In the genomic region with DNA sequence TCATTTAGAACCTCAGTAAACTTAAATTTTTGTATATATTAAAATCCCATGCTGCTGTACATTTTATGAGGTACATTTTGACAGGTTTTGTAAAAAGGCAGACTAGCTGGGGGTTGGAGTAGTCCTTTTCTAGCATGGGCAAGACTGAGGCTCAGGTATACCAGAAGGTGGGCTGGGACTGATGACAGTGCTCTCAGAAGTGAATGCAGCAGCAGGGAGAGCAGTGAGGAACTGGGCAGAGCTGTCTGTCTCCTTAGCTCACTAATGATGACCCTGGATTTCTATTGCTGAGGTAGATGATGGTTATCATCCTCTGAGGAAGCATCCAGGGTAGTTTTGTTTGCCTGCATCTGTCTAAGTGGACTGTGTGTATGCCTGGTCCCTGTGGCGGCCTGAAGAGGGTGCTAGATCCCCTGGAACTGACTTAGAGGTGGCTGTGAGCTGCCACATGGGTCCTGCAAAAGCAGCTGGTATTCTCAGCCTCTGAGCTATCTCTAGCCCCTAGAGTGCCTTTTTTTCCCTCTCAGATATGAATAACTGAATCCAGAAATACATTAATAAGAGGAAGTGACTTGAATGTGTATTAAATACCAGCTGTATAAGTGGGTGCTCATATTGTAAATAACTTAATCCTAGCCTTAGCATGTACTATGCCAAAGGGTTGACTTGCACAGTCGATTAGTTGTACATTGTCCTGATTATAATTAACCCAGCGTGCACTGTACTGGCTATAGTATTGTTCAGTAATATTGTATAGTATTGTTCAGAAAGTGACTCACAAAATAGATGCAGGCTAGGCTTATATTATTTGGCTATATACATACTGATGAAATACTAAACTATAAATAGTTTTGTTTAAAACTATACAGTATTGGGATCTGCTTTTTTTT, we compare ENCODE assay signal across 10 mouse cellular contexts. TPM values are rescaled to one million over a fixed set of nuclear protein-coding genes. Genes with fewer than 3 reads are reported as not detected.
DNase-seq lines count a peak whose midpoint lies in the region; ATAC-seq and TF ChIP-seq lines count a peak whose summit lies in the region.
"Had no signal": no experiment of that assay in that cellular context is flagged by ENCODE, and none has a peak within 500 bp of the region (broad histone marks: within the 10 kb centered on the region; RNA-seq: fewer than 3 reads in every experiment).

No protein-coding gene starts in this region.

- WGBS in hindbrain, embryonic 11.5 days, result 76% methylated on average over 3 of the region's 3 CpGs
- 75% methylated on average over 3 of the region's 3 CpGs for WGBS in hindbrain, embryonic 10.5 days
- WGBS in hindbrain, postnatal 0 days, result 69% methylated on average over 3 of the region's 3 CpGs
- WGBS in lung, postnatal 0 days, result 58% methylated on average over 3 of the region's 3 CpGs
- WGBS in spleen, adult 2 months, result 73% methylated on average over 3 of the region's 3 CpGs

- DNase-seq in hindbrain, embryonic 11.5 days (ENCODE audit: low spot score), result peak; percentile 46
- no peak for DNase-seq in hindbrain, embryonic 10.5 days (ENCODE audit: low spot score)
- DNase-seq in ES-CJ7 (ENCODE audit: low read depth, low spot score), result peak; percentile 55
- peak; percentile 13 to 14 for DNase-seq in cerebellum, postnatal 36 days
- DNase-seq in hindbrain, postnatal 0 days (ENCODE audit: low spot score), result peak; percentile 39
- peak; percentile 56 for DNase-seq in lung, postnatal 0 days (ENCODE audit: low spot score)
- DNase-seq in spleen, adult 2 months (ENCODE audit: low read depth in 1 of 2, low spot score in 2 of 2), result peak; percentile 19 to 59
- no peak for DNase-seq in gastrocnemius, postnatal 25 days

- ATAC-seq in hindbrain, embryonic 11.5 days (ENCODE audit: low FRiP score), result peak; percentile 54; the same call in 1 of the 2 replicates
- ATAC-seq in hindbrain, postnatal 0 days, result peak; percentile 67; the same call in 1 of the 2 replicates
- peak; percentile 74 for ATAC-seq in lung, postnatal 0 days

- TF ChIP-seq CTCF in hindbrain, postnatal 0 days (IDR thresholded peaks at IDR 0.05; ENCODE audit: low read depth), result peak; percentile 65
- TF ChIP-seq CTCF in lung, postnatal 0 days (IDR thresholded peaks at IDR 0.05), result peak; percentile 71
- TF ChIP-seq CTCF in spleen, adult 2 months (IDR thresholded peaks at IDR 0.05; ENCODE audit: extremely low read depth, insufficient read depth, insufficient read length, insufficient replicate concordance), result peak; percentile 68; the same call in 1 of the 2 replicates

- H3K27ac ChIP-seq in hindbrain, embryonic 11.5 days (ENCODE audit: low read depth, low read length), result no peak overlapping the region
- H3K27ac ChIP-seq in hindbrain, embryonic 10.5 days, result no peak overlapping the region
- no peak overlapping the region for H3K27ac ChIP-seq in hindbrain, postnatal 0 days
- H3K27ac ChIP-seq in lung, postnatal 0 days (ENCODE audit: low read length), result no peak overlapping the region
- no peak overlapping the region for H3K27ac ChIP-seq in spleen, adult 2 months (ENCODE audit: insufficient read depth, low read length)
- H3K27ac ChIP-seq: embryonic facial prominence, embryonic 12.5 days; limb, embryonic 13.5 days had no signal

- no peak overlapping the region for H3K4me2 ChIP-seq in hindbrain, embryonic 11.5 days (replicated peaks; ENCODE audit: low read depth, low read length)
- H3K4me2 ChIP-seq in hindbrain, postnatal 0 days (ENCODE audit: low read depth, low read length), result no peak overlapping the region
- no peak overlapping the region for H3K4me2 ChIP-seq in lung, postnatal 0 days (replicated peaks; ENCODE audit: low read depth, low read length)
- H3K4me2 ChIP-seq: embryonic facial prominence, embryonic 12.5 days; limb, embryonic 13.5 days had no signal

- no peaks in the 10 kb centered on the region for H3K9me3 ChIP-seq in hindbrain, embryonic 11.5 days (ENCODE audit: control insufficient read depth, low read length)
- H3K9me3 ChIP-seq in hindbrain, embryonic 10.5 days, result no peaks in the 10 kb centered on the region
- H3K9me3 ChIP-seq in hindbrain, postnatal 0 days (ENCODE audit: low read length), result no peaks in the 10 kb centered on the region
- no peaks in the 10 kb centered on the region for H3K9me3 ChIP-seq in lung, postnatal 0 days (ENCODE audit: low read length)
- H3K9me3 ChIP-seq: embryonic facial prominence, embryonic 12.5 days; limb, embryonic 13.5 days had no signal

- no peaks in the 10 kb centered on the region for H3K36me3 ChIP-seq in hindbrain, embryonic 11.5 days (ENCODE audit: control insufficient read depth, insufficient read depth, low read length)
- H3K36me3 ChIP-seq in hindbrain, embryonic 10.5 days, result peaks cover 94% of the 10 kb centered on the region
- H3K36me3 ChIP-seq in hindbrain, postnatal 0 days (ENCODE audit: insufficient read depth, low read length), result no peaks in the 10 kb centered on the region
- no peaks in the 10 kb centered on the region for H3K36me3 ChIP-seq in lung, postnatal 0 days (ENCODE audit: insufficient read depth, low read length)
- peaks cover 4% of the 10 kb centered on the region for H3K36me3 ChIP-seq in spleen, adult 2 months (ENCODE audit: control insufficient read depth, insufficient read depth, low read length)

- H3K4me3 ChIP-seq in hindbrain, embryonic 11.5 days (ENCODE audit: low read depth, low read length), result no peak overlapping the region
- no peak overlapping the region for H3K4me3 ChIP-seq in hindbrain, embryonic 10.5 days
- no peak overlapping the region for H3K4me3 ChIP-seq in hindbrain, postnatal 0 days (ENCODE audit: low read length)
- no peak overlapping the region for H3K4me3 ChIP-seq in lung, postnatal 0 days (ENCODE audit: low read depth, low read length)
- no peak overlapping the region for H3K4me3 ChIP-seq in spleen, adult 2 months (ENCODE audit: extremely low read depth, insufficient read depth, insufficient read length)
- H3K4me3 ChIP-seq: embryonic facial prominence, embryonic 12.5 days; limb, embryonic 13.5 days had no signal

- H3K4me1 ChIP-seq in hindbrain, embryonic 11.5 days (replicated peaks; ENCODE audit: control insufficient read depth, insufficient read depth, low read length), result no peaks in the 10 kb centered on the region
- H3K4me1 ChIP-seq in hindbrain, embryonic 10.5 days (replicated peaks), result no peaks in the 10 kb centered on the region
- no peaks in the 10 kb centered on the region for H3K4me1 ChIP-seq in hindbrain, postnatal 0 days (ENCODE audit: insufficient read depth, low read length)
- H3K4me1 ChIP-seq in lung, postnatal 0 days (ENCODE audit: insufficient read depth, low read depth, low read length), result no peaks in the 10 kb centered on the region; the same call in 1 of the 2 replicates
- H3K4me1 ChIP-seq in spleen, adult 2 months (ENCODE audit: control insufficient read depth, insufficient read depth, insufficient read length), result no peaks in the 10 kb centered on the region
- H3K4me1 ChIP-seq: embryonic facial prominence, embryonic 12.5 days had no signal

- no peak for TF ChIP-seq POLR2A in spleen, adult 2 months (IDR thresholded peaks at IDR 0.05; ENCODE audit: low read depth, low read length)

- H3K27me3 ChIP-seq in hindbrain, embryonic 11.5 days (ENCODE audit: control insufficient read depth, insufficient read depth, low read length), result no peaks in the 10 kb centered on the region
- H3K27me3 ChIP-seq in hindbrain, embryonic 10.5 days (ENCODE audit: insufficient read depth, poor library complexity, severe bottlenecking), result no peaks in the 10 kb centered on the region
- no peaks in the 10 kb centered on the region for H3K27me3 ChIP-seq in hindbrain, postnatal 0 days (ENCODE audit: insufficient read depth, low read length)
- no peaks in the 10 kb centered on the region for H3K27me3 ChIP-seq in lung, postnatal 0 days (replicated peaks; ENCODE audit: insufficient read depth, low read length)
- no peaks in the 10 kb centered on the region for H3K27me3 ChIP-seq in spleen, adult 2 months (ENCODE audit: control insufficient read depth, insufficient read depth, low read length)
- H3K27me3 ChIP-seq: embryonic facial prominence, embryonic 12.5 days; limb, embryonic 13.5 days had no signal

- H3K9ac ChIP-seq in hindbrain, embryonic 11.5 days (ENCODE audit: low read depth, low read length), result no peak overlapping the region
- no peak overlapping the region for H3K9ac ChIP-seq in hindbrain, postnatal 0 days (replicated peaks; ENCODE audit: low read length)
- no peak overlapping the region for H3K9ac ChIP-seq in lung, postnatal 0 days (replicated peaks; ENCODE audit: low read depth)
- H3K9ac ChIP-seq: embryonic facial prominence, embryonic 12.5 days; limb, embryonic 13.5 days had no signal

- no peak for TF ChIP-seq EP300 in lung, postnatal 0 days (IDR thresholded peaks at IDR 0.05)

RNA-seq across cellular contexts. Expression of a gene that starts 10.5 kb away (rescaled TPM):
- polyA plus RNA-seq in hindbrain, embryonic 11.5 days (2014; fragmentation: Nextera tagmentation; extraction: Ambion mirVana), result 41.2 and 54.7 TPM in 2 replicates
- polyA plus RNA-seq in hindbrain, embryonic 10.5 days (2016; fragmentation: Nextera tagmentation; extraction: Ambion mirVana), result 28.8 and 33.4 TPM in 2 replicates
- 15.1 and 15.6 TPM in 2 replicates for total RNA-seq in hindbrain, postnatal 0 days (2014; rRNA removed)
- 14.5 and 16.7 TPM in 2 replicates for polyA plus RNA-seq in hindbrain, postnatal 0 days (2015; fragmentation: Nextera tagmentation; extraction: Ambion mirVana)
- 17.1 and 19.6 TPM in 2 replicates for polyA plus RNA-seq in lung, postnatal 0 days (2015; fragmentation: Nextera tagmentation; extraction: Ambion mirVana)
- polyA plus RNA-seq in spleen, adult 2 months (2012; rRNA removed), result 6.2 and 12.6 TPM in 2 replicates
- 10 to 100 TPM; 12.1 to 12.3 TPM for total RNA-seq in gastrocnemius, postnatal 25 days (2021)

Comparison
In these comparisons a context has a peak if more than half of its experiments do, and no peak if none do; other contexts are left out.
1. DNase-seq: peak in hindbrain, embryonic 11.5 days (single experiment), ES-CJ7 (single experiment), cerebellum, postnatal 36 days (2 of 2), hindbrain, postnatal 0 days (single experiment), lung, postnatal 0 days (single experiment) and spleen, adult 2 months (2 of 2); none in hindbrain, embryonic 10.5 days (single experiment) and gastrocnemius, postnatal 25 days (single experiment).
2. Peak in every context shown above with its lines, with median percentiles within 50 percentile points of each other: ATAC-seq and CTCF ChIP-seq.